Mouse (Mus musculus) urinary bladder, postnatal 10 days (tissue): ENCODE results near the gene Tas2r143.

Experiments
- DNase-seq: peaks from one replicate; pipeline ENCODE4 v3.0.0; 2022; ENCODE audit warnings: low spot score

Tas2r143 gene

GRCm38 (mm10) chr6:42365215-42365614 lies 34.8 kb upstream of the Tas2r143 start:
- no peak for DNase-seq

DNA sequence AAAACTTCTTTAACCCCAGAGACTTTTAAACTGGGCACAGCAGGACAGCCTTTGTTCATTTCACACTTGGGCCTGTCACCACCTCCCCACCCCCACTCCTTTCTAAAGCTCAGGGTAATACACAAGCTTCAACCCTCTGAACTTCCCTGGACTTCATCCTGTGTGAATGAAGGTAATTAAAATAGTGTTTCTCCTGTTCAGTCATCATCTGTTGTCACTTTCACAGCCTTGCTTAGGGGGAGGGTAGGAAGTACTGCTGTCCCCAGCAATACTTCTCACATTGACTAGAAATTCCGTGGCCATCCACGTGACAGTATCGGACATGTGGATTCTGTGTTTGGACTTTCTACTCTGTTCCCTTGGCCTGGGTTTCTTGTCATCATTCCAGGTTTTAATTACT lies 30.2 kb upstream of the Tas2r143 start:
- DNase-seq = no peak

DNA sequence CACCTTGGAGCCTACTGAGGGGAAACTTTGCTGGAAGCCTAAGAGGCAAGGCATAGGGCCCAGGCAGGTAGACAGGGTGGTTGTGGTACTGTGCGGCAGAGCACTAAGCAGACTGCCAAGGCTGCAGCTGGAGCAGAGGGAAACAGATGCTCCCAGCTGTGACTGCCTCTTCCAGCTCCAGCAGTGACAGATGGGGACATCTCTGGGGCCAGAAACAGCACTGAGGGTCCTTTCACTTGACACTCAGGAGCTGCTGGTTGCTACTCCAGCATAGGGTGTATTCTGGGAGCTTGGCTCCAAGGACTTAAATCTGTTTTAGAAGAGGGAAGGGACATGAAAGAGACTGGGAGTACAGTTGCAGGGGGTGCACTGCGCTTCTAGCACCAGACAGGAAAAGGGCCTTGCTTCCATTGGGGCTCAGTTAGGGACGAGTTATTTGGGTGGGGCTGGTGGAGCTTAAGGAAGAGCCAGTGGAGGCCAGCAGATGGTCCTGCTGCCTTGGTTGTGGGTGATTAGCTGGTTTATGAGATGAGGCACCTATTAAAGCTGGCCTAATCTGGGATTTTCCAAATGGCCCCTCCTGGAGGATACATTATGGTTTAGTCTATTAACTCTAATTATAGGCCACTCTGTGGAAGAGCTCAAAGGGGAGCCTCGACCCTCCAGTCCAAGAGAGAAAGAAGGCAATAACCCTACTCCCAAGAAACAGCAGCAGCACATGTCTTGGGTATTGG lies 29.2 kb upstream of the Tas2r143 start:
- no peak for DNase-seq

DNA sequence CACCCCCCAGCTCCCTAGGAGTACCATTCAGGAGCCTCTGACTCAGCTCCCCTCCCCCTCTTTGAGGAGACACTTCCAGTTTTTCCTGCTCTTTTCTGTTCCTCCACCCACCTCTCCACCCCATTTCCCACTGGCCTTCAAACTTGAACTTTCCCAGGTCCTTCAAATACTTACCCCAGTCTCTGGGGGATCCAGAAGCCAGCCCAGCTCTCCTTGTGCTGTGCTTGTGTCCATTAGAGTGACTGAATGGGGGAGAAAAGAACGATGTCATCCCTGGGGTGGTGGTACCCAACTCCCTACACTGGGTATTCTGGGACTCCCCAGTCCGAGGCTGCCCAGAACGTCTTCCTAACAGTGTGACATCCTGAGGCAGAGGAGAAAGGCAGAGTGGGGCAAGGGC lies 28.0 kb upstream of the Tas2r143 start:
- no peak for DNase-seq

DNA sequence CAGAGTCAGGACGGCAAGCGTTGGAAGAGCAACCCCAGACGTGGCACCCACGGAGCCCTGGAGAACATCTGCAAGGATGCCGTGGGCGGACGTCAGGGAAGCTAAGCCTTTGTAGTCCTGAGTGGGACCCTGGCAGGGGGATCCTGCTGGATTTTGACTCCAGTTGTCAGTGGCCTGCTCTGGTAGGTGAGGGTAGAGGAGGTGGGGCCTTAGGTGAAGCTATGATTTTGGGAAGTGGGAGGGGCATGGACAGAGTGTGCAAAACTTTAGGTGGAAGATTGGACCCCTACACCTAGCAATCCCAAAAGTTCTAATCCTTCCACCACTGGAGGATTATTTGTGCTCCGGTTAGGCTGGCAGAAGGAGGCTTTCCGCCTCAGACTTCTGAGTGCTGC lies 27.6 kb upstream of the Tas2r143 start:
- DNase-seq = no peak

DNA sequence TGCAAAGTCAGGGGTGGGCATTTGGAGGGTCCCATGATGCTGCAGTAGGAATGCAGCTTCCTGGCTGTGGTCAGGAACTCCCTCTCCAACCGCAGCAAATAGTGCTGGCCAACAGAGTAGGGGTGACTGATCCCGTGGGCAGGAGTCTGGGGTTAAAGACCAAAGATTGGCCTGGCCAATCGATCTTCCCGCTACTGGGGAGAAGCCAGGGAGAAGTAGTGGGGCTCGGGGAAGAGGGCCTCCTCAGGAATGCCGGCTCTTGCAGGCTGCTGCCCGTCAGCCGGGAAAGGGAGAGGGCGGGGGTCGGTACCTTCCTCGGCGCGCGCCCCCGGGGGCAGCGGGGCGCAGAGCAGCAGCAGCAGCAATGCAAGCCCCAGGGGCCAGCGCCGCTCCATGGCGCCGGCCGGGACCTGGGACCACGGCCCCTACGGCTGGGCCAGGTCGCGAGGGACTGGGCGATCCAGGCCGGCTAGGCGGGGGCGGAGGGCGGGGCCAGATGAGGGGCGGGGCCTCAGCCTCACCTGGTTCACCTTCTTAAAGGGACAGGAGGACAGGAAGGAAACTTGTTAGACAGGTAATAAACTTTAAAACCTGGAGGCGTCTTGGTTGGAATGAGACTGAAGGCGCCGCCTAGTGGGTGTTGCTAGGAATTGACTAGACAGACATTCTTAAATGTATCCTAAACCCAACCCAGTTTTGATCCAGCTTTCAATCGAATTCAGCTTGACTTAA lies 27.1 kb upstream of the Tas2r143 start, which contains the start of gene Epha1:
Gene Epha1, minus strand, starts transcription at position 453 of the 732 bp plus-strand sequence.
- no peak for DNase-seq

- no peak for DNase-seq
These were observed 26.2 kb upstream of the Tas2r143 start for GRCm38 (mm10) chr6:42373669-42374430.

DNA sequence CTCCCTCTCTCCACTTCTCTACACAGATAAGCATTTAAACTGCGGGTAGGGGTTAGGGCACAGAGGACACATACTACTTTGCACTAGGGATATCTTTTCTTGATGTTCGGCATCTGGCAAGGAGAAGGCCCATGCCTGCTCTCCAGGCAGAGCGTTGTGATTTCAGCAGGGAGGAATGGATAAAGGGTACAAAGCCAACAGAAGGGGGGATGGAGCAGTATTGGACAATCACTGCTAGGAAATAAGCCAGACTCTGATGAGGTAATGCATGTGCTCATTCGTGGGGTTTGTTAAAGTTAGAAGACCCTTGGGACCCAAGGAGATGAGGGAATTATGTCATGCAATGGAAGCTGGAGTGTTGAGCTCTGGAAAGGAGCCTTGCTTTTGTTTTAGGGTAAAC lies 25.3 kb upstream of the Tas2r143 start:
- DNase-seq = no peak

DNA sequence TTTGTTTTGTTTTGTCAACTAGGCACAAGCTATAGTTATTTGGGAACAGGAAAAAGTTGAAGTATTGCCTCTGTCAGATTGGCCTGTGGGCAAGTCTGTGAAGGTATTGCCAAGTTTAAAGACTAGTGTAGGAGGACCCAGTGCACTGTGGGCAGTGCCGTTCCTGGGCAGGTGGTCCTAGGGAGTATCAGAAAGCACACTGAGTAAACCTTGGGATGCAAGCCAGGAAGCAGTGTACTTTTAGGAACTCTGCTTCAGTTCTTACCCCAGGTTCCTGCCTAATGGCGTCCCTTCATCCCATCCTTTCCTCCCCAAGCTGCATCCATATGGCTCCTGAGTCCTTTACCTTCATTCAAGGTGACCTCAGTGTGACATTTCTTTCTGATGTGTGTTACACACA lies 24.9 kb upstream of the Tas2r143 start:
- no peak for DNase-seq

DNA sequence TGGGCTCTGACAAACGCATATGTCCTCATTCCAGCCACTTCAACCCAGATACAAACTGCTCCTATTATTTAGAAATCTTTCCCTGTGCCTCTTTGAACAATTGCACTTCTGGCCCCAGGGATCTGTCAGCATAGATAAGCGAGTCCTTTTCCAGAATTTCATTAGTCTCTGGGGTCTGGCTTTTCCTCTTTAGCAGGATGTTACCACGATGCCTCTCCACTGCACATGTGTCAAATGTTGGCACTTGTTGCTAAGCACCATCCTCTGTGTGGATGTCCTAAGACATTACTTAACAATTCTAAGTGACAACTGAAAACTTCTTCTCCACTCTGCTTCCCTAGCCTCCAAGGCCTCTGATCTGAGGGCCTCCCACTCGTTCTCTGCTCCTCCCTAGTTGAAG lies 24.0 kb upstream of the Tas2r143 start:
- no peak for DNase-seq

- no peak for DNase-seq
These were observed 23.5 kb upstream of the Tas2r143 start for GRCm38 (mm10) chr6:42376504-42377019.

DNA sequence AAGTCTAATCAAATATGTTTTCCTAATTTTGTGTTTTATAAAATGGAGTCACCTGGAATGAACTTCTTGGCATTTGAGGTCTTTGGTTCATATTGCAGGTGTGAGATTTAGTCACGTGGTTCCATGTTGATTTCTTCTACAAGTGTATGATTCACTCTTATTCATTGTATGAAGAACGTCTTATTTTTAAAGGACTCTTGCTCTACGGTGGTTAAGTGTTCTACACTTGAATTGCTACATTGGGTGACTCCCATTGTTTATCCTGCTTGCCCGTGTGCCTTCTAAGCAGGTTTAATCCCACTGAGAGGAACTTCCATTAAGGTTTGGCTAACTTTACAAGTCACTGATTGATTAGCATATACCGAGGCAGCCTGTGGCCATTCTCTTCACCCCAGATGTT lies 22.8 kb upstream of the Tas2r143 start:
- DNase-seq = no peak

DNA sequence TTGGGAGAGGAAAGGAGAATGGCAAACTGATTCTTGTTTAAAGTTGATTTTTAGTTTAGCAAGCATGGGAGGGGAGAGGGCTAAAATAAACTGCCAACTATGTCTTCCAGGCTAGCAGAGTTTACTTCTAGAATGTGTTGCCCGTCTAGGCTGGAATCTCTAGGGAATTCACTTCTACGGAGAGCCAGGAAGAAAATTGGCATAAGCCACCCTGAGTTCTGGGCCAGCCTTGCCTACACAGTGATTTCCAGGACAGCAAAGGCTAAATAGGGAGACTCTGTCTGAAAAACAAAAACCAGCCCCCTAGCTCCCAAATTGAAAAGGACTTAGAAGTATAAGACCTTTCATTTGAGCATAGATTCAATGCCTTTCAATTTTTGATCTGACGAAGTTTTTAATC lies 20.5 kb upstream of the Tas2r143 start:
- no peak for DNase-seq

GRCm38 (mm10) chr6:42380416-42381144 lies 19.5 kb upstream of the Tas2r143 start:
- no peak for DNase-seq

- DNase-seq = no peak
These were observed 18.8 kb upstream of the Tas2r143 start for GRCm38 (mm10) chr6:42381221-42381620.

DNA sequence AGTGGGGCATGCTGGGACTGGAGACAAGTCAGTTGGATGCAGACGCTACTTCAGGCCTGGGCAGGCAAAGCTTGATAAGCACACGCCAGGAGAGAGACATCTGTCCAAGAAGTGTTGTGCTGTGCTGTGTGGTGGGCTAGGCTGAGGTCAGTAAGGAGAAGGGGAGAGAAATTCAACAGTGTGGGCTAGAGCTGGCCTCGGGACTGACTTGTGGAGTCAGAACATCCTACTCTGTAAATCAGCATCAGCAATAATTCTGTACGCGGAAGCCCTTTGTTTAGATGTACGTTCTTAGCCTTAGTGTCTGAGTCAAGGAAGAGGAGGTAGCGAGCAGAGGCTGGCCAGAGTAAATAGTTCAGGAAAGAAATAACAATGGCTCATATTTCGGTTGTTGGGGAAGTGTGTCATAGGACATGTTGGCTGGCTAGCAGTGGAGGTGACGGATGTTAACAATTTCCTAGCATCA lies 18.1 kb upstream of the Tas2r143 start:
- no peak for DNase-seq

DNA sequence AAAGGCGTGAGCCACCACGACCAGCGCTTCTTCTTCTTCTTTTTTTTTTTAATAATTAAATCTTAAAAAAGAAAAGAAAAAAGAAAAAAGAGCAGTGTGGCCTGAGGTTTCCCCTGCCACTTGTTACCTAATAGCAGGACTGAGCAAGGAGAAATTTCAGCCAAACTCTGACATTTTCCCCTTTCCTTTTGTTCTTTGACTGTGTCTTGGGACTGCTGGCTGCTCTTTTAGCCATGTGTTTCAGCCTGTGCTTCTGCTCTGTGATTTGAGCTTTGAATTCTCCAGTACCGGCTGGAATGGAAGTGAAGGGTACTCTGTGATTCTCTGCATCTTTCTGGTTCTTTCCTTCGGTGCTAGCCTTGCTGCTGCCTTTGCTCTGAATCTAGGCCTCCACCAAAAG lies 16.7 kb upstream of the Tas2r143 start:
- DNase-seq = no peak

GRCm38 (mm10) chr6:42385635-42386034 lies 14.4 kb upstream of the Tas2r143 start:
- no peak for DNase-seq

DNA sequence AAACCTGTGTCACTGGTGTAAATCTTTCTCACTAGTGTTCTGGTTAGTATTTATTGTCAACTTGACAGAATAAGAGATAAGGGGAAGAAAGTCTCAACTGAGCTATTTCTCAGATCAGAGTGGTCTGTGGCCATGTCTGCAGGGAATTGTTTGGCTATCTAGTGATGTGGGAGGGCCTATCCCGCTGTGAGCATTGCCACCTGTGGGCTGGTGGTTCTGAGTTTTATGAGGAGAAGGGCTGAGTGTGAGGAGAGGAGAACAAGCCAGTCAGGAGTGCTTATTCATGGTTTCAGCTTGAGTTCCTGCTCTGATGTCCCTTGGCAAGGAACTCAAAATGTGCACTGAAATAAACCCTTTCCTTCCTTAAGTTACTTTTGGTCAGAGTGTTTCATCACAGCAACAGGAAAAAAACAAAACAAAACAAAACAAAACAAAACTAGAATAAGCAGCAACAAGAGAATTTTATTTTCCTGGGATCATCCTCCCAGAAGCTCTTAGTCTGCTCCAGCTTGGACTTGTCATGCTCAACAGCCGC lies 8.2 kb upstream of the Tas2r143 start:
- DNase-seq = no peak

GRCm38 (mm10) chr6:42395960-42396809 lies 3.9 kb upstream of the Tas2r143 start:
- DNase-seq = peak; percentile 60
